Mouse (Mus musculus) lung, postnatal 0 days (tissue): Measurements from ENCODE around the gene Caprin1. TPM values are rescaled to one million over a fixed set of nuclear protein-coding genes. Genes with fewer than 3 reads are reported as not detected.

Experiments used
- ATAC-seq: fragments of 200-750 bp; cut with Nextera tagmentation; 2 replicates; pipeline ENCODE4 v1.8.0; 2017; ENCODE audit warnings: moderate library complexity
- DNase-seq: peaks from one replicate; pipeline ENCODE4 v3.0.0-alpha.2; 2016; ENCODE audit warnings: low spot score
- H3K27ac ChIP-seq: fragments of 300-500 bp; sonication (generic); 2 replicates; pipeline ENCODE4 v1.5.1; 2014; ENCODE audit warnings: antibody characterized with exemption, mild to moderate bottlenecking, low read length, mixed read lengths
- H3K27me3 ChIP-seq: fragments of 300-500 bp; sonication (generic); replicated peaks from 2 replicates; pipeline ENCODE4 v1.6.1; 2014; ENCODE audit warnings: low read length, mixed read lengths; ENCODE audit not compliant: insufficient read depth
- H3K36me3 ChIP-seq: fragments of 300-500 bp; sonication (generic); 2 replicates; pipeline ENCODE4 v1.6.1; 2014; ENCODE audit warnings: low read length, mixed read lengths; ENCODE audit not compliant: insufficient read depth
- H3K4me1 ChIP-seq: fragments of 300-500 bp; sonication (generic); 2 replicates; pipeline ENCODE4 v1.6.1; 2014; ENCODE audit warnings: antibody characterized with exemption, low read depth, low read length, mixed read lengths; ENCODE audit not compliant: insufficient read depth
- H3K4me2 ChIP-seq: fragments of 300-500 bp; sonication (generic); replicated peaks from 2 replicates; pipeline ENCODE4 v1.6.1; 2014; ENCODE audit warnings: low read depth, mild to moderate bottlenecking, low read length, moderate library complexity, mixed read lengths
- H3K4me3 ChIP-seq: fragments of 300-500 bp; sonication (generic); 2 replicates; pipeline ENCODE4 v1.5.1; 2014; ENCODE audit warnings: low read depth, low read length
- H3K9ac ChIP-seq: fragments of 300-500 bp; sonication (generic); replicated peaks from 2 replicates; pipeline ENCODE4 v1.6.1; 2014; ENCODE audit warnings: low read depth, mild to moderate bottlenecking
- H3K9me3 ChIP-seq: fragments of 300-500 bp; sonication (generic); 2 replicates; pipeline ENCODE4 v1.6.1; 2016; ENCODE audit warnings: low read length, mixed read lengths
- CTCF ChIP-seq: IDR thresholded peaks from 2 replicates; pipeline ENCODE4 v1.5.1; 2016; ENCODE audit warnings: antibody characterized with exemption, mild to moderate bottlenecking
- EP300 ChIP-seq: IDR thresholded peaks from 2 replicates; pipeline ENCODE4 v1.6.1; 2016; ENCODE audit warnings: antibody characterized with exemption, mild to moderate bottlenecking, control low read depth
- WGBS: fragments of 180-500 bp; shearing (Covaris S2); extraction: QIAGEN DNeasy Blood & Tissue Kit; methylation state at CpG from one replicate; pipeline ENCODE4 v1.1.7; 2014; 5-methylcytosine and 5-hydroxymethylcytosine counted together
- polyA plus RNA-seq: library from polyadenylated mRNA; unstranded; fragments of >200 nt; fragmentation: Nextera tagmentation; extraction: Ambion mirVana; gene quantifications from 2 replicates; pipeline ENCODE4 v1.2.1, GENCODE M21; 2015

Caprin1 gene
- polyA plus RNA-seq, 1 experiment from 2014 or later: 87.8 TPM

DNA sequence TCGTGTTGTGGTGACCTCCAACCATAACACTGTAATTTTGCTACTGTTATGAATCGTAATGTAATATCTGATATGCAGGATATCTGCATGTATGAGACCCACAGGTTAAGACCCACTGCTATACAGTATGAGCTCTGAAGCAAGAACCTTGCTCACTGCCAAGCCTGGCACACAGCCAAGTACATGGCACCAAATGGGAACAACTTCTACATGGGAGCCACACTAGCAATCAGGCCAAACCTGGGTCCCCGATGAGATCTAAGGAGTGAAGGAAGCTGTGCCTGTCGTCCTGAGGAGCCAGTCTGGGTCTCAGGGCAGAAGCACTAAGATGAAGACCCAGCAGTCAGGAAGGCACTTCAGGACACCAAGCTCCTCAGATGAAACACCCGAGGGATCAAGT, 52.0 kb downstream of the Caprin1 start:
- DNase-seq: no peak
- WGBS: 87% methylated on average over 5 of the region's 5 CpGs
- no peak for ATAC-seq
- Histone ChIP-seq H3K9me3 (no peaks in the 10 kb centered on the region), H3K27me3 (no peaks in the 10 kb centered on the region), H3K4me2 (no peak overlapping the region), H3K27ac (no peak overlapping the region), H3K9ac (no peak overlapping the region), H3K4me1 (no peaks in the 10 kb centered on the region), H3K4me3 (no peak overlapping the region), H3K36me3 (0 out of 2 replicates have a peak, but pooled peaks cover 13% of the 10 kb centered on the region)
- no peak for TF ChIP-seq CTCF
- no peak for TF ChIP-seq EP300

GRCm38 (mm10) chr2:103743988-103744387, 53.5 kb downstream of the Caprin1 start:
- WGBS: 79% methylated on average over 7 of the region's 7 CpGs
- TF ChIP-seq CTCF (peak; percentile 90), EP300 (no peak)
- H3K4me3 ChIP-seq: no peak overlapping the region
- H3K27ac ChIP-seq: no peak overlapping the region
- no peaks in the 10 kb centered on the region for H3K27me3 ChIP-seq
- no peak overlapping the region for H3K4me2 ChIP-seq
- 0 out of 2 replicates have a peak, but pooled peaks cover 13% of the 10 kb centered on the region for H3K36me3 ChIP-seq
- H3K4me1 ChIP-seq: no peaks in the 10 kb centered on the region
- H3K9me3 ChIP-seq: no peaks in the 10 kb centered on the region
- ATAC-seq: no peak
- H3K9ac ChIP-seq: no peak overlapping the region
- peak; percentile 60 for DNase-seq

DNA sequence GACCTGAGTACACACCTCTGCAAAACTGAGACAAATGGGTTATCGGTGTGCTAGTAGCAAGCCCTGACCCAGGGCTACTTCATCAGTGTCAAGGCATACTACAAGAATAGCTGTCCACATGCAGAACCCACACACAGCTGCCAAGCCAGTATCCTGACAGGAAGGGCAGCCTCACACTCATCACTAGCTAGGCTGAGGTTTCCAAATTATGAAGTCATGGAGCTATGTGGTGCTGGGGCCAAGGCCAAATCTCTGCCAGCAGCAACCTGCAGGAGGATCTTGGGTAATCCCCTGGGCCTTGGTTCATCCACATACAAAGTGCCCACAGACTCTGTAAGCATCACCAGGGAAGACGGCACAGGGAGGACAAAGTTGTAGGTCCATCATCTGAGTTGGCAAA, 53.9 kb downstream of the Caprin1 start:
- Histone ChIP-seq H3K27ac (no peak overlapping the region), H3K9ac (no peak overlapping the region), H3K4me2 (no peak overlapping the region), H3K27me3 (no peaks in the 10 kb centered on the region), H3K36me3 (0 out of 2 replicates have a peak, but pooled peaks cover 13% of the 10 kb centered on the region), H3K4me3 (no peak overlapping the region), H3K4me1 (no peaks in the 10 kb centered on the region), H3K9me3 (no peaks in the 10 kb centered on the region)
- TF ChIP-seq CTCF (no peak), EP300 (no peak)
- DNase-seq (no peak), ATAC-seq (no peak)
- 89% methylated on average over 2 of the region's 2 CpGs for WGBS

- Histone ChIP-seq H3K4me3 (no peak overlapping the region), H3K36me3 (0 out of 2 replicates have a peak, but pooled peaks cover 9% of the 10 kb centered on the region), H3K9me3 (no peaks in the 10 kb centered on the region), H3K4me2 (no peak overlapping the region), H3K27ac (no peak overlapping the region), H3K9ac (no peak overlapping the region), H3K27me3 (no peaks in the 10 kb centered on the region), H3K4me1 (no peaks in the 10 kb centered on the region)
- DNase-seq (no peak), ATAC-seq (no peak)
- WGBS: 97% methylated on average over 6 of the region's 6 CpGs
- TF ChIP-seq CTCF (no peak), EP300 (no peak)
Measured at GRCm38 (mm10) chr2:103742821-103743220, 54.6 kb downstream of the Caprin1 start.

DNA sequence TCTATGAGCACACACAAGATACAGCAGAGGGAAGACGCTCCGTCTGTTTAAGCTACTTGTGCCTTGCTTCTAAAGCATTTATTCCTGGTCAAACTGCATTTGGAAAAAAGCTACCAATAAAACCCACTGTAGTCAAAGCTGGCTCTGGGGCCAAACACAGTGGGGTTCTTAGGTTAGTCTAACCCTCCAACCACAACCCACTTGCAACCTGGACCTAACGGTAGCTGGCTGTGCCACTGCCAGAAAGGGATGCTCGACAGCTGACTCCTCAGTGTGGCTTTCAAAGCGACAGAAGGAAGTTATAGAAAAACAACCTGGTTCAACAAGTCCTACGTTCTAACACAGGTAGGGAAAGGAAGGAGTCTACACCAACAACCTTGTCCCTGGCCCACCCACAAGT, 66.0 kb downstream of the Caprin1 start:
- WGBS: 89% methylated on average over 6 of the region's 6 CpGs
- H3K4me3 ChIP-seq: no peak overlapping the region
- no peak for ATAC-seq
- H3K9me3 ChIP-seq: no peaks in the 10 kb centered on the region
- H3K27ac ChIP-seq: no peak overlapping the region
- no peaks in the 10 kb centered on the region for H3K27me3 ChIP-seq
- H3K4me1 ChIP-seq: no peaks in the 10 kb centered on the region
- peaks cover 24% of the 10 kb centered on the region; the same call in 1 of the 2 replicates for H3K36me3 ChIP-seq
- H3K4me2 ChIP-seq: no peak overlapping the region
- DNase-seq: no peak
- no peak overlapping the region for H3K9ac ChIP-seq
- TF ChIP-seq EP300 (no peak), CTCF (no peak)

DNA sequence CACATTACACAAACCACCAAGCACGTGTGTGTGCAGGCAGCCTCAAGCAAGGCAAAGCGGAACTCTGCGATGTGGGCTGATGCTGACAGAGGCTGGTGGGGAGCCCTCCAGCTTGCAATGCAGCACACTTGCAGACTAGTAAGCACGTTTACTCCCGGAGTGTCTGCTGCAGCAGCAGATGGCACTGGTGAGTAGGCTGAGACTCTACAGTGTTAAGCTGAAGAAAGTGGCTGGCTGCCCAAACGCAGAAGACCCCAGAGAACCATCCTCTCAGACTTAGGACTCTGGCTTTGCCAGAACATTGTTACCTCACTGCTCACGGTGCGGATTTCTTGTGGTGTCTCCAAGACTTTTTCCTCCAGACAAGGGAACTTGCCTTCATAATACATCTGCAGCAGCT, 66.5 kb downstream of the Caprin1 start:
- no peak overlapping the region for H3K4me3 ChIP-seq
- peaks cover 24% of the 10 kb centered on the region; the same call in 1 of the 2 replicates for H3K36me3 ChIP-seq
- H3K4me2 ChIP-seq: no peak overlapping the region
- H3K9me3 ChIP-seq: no peaks in the 10 kb centered on the region
- no peak for ATAC-seq
- no peaks in the 10 kb centered on the region for H3K4me1 ChIP-seq
- H3K27me3 ChIP-seq: no peaks in the 10 kb centered on the region
- DNase-seq: no peak
- no peak overlapping the region for H3K9ac ChIP-seq
- WGBS: 73% methylated on average over 8 of the region's 8 CpGs
- TF ChIP-seq EP300 (no peak), CTCF (no peak)
- H3K27ac ChIP-seq: no peak overlapping the region

DNA sequence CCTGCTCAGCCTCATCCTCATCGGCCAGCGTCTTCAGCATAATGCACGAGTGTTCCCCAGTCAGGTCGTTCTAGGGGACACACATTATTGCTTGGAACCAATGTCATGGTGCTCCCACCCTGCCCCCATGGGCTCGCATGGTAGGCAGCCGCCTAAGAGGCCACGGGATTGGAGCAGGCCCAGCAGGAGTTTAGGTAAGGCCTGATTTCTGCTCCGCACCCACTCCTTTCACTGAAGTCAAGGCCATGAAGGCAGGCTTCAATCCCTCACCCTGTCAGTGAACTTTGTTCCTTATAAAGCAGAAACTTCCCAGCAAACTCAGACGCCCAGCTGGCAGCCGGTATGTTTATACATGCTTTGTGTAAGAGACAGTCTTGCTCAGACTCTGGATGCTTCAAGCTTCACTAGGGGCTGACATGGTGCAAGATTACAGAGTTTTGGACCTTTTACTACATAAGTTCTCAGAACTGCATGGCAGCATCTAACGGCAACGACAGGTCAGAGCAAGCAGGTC, 69.4 kb downstream of the Caprin1 start:
- Histone ChIP-seq H3K4me3 (no peak overlapping the region), H3K9ac (no peak overlapping the region), H3K27me3 (no peaks in the 10 kb centered on the region), H3K4me1 (no peaks in the 10 kb centered on the region), H3K36me3 (peaks cover 7% of the 10 kb centered on the region; the same call in 1 of the 2 replicates), H3K4me2 (no peak overlapping the region), H3K27ac (no peak overlapping the region), H3K9me3 (no peaks in the 10 kb centered on the region)
- ATAC-seq (no peak), DNase-seq (peak; percentile 16)
- TF ChIP-seq CTCF: no peak
- no peak for TF ChIP-seq EP300
- WGBS: 75% methylated on average over 12 of the region's 12 CpGs
